Mouse (Mus musculus) myocyte (in vitro differentiated cells): ENCODE measurements around the gene Cap2.

Source experiments
- CEBPB ChIP-seq: IDR thresholded peaks from 2 replicates; pipeline ENCODE4 v1.6.1; 2011; ENCODE audit warnings: mild to moderate bottlenecking, moderate library complexity; ENCODE audit not compliant: poor library complexity, insufficient read depth, severe bottlenecking
- E2F4 ChIP-seq: IDR thresholded peaks from one replicate; pipeline ENCODE4 v1.6.1; 2011; ENCODE audit warnings: mild to moderate bottlenecking, control low read depth, moderate library complexity; ENCODE audit not compliant: insufficient read depth
- MAX ChIP-seq: IDR thresholded peaks from one replicate; pipeline ENCODE4 v1.6.1; 2011; ENCODE audit warnings: low read depth, mild to moderate bottlenecking, control low read depth
- MYOD1 ChIP-seq, 3 experiments: IDR thresholded peaks; one replicate each; pipeline ENCODE4 v1.6.1; 2011; ENCODE audit warnings: control low read depth in 2 of 3, low read depth in 2 of 3, mild to moderate bottlenecking in 2 of 3, moderate library complexity in 1 of 3; ENCODE audit not compliant: insufficient read length in 2 of 3, control insufficient read depth in 1 of 3
- MYOG ChIP-seq, 3 experiments: IDR thresholded peaks; one replicate each; pipeline ENCODE4 v1.6.1; 2011; ENCODE audit warnings: control low read depth in 2 of 3, low read depth in 2 of 3, mild to moderate bottlenecking in 2 of 3; ENCODE audit not compliant: insufficient read length in 2 of 3, control insufficient read depth in 1 of 3, insufficient read depth in 1 of 3
- POLR2A ChIP-seq: IDR thresholded peaks from one replicate; pipeline ENCODE4 v1.6.1; 2011; ENCODE audit warnings: low read depth, mild to moderate bottlenecking, control low read depth, moderate library complexity; ENCODE audit not compliant: insufficient read length
- POLR2AphosphoS2 ChIP-seq: IDR thresholded peaks from one replicate; pipeline ENCODE4 v1.6.1; 2011; ENCODE audit warnings: low read depth, control low read depth; ENCODE audit not compliant: insufficient read length
- REST ChIP-seq: IDR thresholded peaks from one replicate; pipeline ENCODE4 v1.6.1; 2011; ENCODE audit warnings: mild to moderate bottlenecking, control low read depth, moderate library complexity; ENCODE audit not compliant: insufficient read depth, insufficient read length
- SRF ChIP-seq: IDR thresholded peaks from one replicate; pipeline ENCODE4 v1.6.1; 2011; ENCODE audit warnings: low read depth; ENCODE audit not compliant: control insufficient read depth, insufficient read length
- TCF12 ChIP-seq: IDR thresholded peaks from one replicate; pipeline ENCODE4 v1.6.1; 2011; ENCODE audit warnings: mild to moderate bottlenecking, control low read depth; ENCODE audit not compliant: poor library complexity, insufficient read depth, severe bottlenecking
- TCF3 ChIP-seq: IDR thresholded peaks from one replicate; pipeline ENCODE4 v1.6.1; 2011; ENCODE audit warnings: low read depth, control low read depth; ENCODE audit not compliant: insufficient read length
- USF1 ChIP-seq: IDR thresholded peaks from one replicate; pipeline ENCODE4 v1.6.1; 2011; ENCODE audit warnings: low read depth, mild to moderate bottlenecking, control low read depth, moderate library complexity

DNA sequence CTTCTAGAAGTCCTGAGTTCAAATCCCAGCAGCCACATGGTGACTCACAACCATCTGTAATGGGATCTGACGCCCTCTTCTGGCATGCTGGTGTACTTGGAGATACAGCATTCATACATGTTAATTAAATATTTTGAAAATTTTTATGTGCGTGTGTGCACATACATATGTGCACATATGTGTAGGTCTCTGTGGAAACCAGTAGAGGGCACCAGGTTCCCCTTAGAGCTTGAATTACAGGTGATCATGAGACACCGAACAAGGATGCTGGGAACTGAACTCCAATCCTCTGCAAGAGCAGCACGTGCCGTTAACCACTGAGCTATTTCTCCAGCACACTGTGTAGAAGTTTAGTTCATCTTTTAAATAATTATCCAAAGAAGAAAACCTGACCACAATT is 157.6 kb downstream of the Cap2 start:
- TF ChIP-seq E2F4 (no peak), POLR2A (no peak), USF1 (no peak), MYOG (IDR thresholded peaks at IDR 0.05; ENCODE audit: control insufficient read depth in 1 of 3, insufficient read depth in 1 of 3, insufficient read length in 2 of 3, low read depth in 2 of 3) (no peak), POLR2AphosphoS2 (no peak), MYOD1 (IDR thresholded peaks at IDR 0.05; ENCODE audit: control insufficient read depth in 1 of 3, insufficient read length in 2 of 3, low read depth in 2 of 3) (no peak), MAX (no peak), TCF12 (no peak), CEBPB (no peak), TCF3 (no peak), REST (no peak), SRF (no peak)
